Mouse (Mus musculus): ENCODE results near the gene Lgals9. TPM values are rescaled to one million over a fixed set of nuclear protein-coding genes. Genes with fewer than 3 reads are reported as not detected.

Lgals9 gene
- total RNA-seq, 2 experiments from 2014 or later = 4.2 to 5.5 TPM

GRCm38 (mm10) chr11:78929345-78929744 is 55.4 kb downstream of the Lgals9 start:
- TF ChIP-seq CTCF (IDR thresholded peaks at IDR 0.05) = no peak
- H3K27ac ChIP-seq = no peak overlapping the region
- peak; percentile 26 to 35 for DNase-seq (ENCODE audit: extremely low spot score in 1 of 2, low spot score in 2 of 2)
- H3K4me3 ChIP-seq = no peak overlapping the region
- intact Hi-C loops (cut with DNase I) = no loop called here

DNA sequence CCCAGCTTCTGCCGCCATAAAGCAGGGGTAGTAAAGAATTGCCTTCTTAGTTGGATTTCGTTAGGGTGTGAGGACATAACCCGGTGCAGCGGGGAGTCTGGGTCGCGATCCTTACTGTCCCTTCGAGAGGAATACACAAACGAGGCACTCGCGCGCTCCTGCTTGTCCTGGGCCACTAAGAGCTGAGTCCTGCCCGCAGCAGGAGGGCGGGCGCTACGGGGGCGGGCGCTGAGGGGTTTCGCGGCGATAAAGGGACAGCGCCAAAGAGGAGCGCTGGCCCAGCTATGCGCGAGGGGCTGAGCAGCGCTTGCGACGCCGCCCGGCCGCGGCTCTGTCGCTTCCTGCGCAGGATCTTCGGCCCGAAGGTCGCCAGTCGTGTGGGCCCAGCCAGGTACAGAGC is 59.8 kb downstream of the Lgals9 start:
- DNase-seq (ENCODE audit: extremely low spot score in 1 of 2, low spot score in 2 of 2) = peak in 1 of 2 experiments; percentile 13
- intact Hi-C loops (cut with DNase I) = no loop called here
- TF ChIP-seq CTCF (IDR thresholded peaks at IDR 0.05) = no peak
- Histone ChIP-seq H3K4me3 (peak overlapping the region; percentile 39), H3K27ac (no peak overlapping the region)

DNA sequence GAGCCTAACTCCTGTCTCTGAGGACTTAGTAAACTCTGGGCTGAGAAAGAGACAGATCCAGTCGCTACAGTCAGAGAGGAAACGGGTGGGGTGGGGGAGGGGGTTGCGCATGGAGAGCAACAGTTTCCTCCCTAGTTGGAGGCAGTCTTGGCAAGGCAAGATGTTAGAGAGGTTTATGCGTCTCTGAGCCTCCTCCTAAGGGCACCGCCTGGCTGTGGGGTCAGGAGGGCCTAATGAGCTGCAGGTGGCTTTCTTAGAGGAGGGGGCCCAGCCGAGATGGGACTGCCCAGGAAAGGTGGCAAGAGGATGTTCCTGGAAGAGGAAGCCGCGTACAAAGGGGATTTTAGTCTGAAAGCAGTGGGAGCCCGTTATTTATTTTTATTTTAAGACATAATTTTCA is 60.6 kb downstream of the Lgals9 start:
- intact Hi-C loops (cut with DNase I) = no loop called here
- no peak overlapping the region for H3K4me3 ChIP-seq
- TF ChIP-seq CTCF (IDR thresholded peaks at IDR 0.05) = no peak
- H3K27ac ChIP-seq = no peak overlapping the region
- no peak for DNase-seq (ENCODE audit: extremely low spot score in 1 of 2, low spot score in 2 of 2)

DNA sequence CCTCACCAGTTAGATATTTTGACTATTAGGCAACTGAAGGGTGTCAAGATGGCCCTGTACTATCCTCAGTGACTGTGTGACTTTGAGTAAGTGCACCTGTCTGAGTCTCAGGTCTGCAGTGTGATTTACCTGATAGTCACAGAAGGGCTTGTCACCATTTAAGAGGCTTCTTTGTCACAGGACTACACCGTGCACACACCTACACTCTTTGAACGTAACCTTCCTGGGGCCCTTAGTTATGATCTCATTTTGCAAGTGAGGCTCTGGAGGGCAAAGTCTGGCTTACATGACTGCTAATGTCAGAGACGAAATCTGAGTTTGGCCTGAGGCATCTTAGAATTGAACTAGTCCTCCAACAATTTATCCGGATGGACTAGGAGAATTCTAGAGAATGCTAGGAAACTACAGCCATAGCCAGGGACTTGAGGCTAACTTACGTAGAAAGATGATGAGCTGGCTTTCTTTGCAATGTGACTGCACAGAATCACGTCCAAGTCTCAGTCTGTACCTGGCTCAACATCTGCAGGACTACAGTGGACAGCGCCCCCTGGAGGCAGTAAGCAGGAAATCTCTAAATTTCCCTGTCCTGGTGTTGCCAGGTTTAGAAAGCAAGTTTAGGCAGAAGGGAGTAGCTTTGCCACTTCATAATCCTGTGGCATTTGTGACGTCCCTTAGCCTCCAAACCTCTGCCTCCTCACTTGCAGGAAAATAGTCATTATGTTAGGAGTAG is 61.9 kb downstream of the Lgals9 start:
- intact Hi-C loops (cut with DNase I) = loop anchor here (1.0 kb wide), 1 partner anchor 67 kb away; no protein-coding TSS in a partner anchor
- peak; percentile 21 to 27 for DNase-seq (ENCODE audit: extremely low spot score in 1 of 2, low spot score in 2 of 2)
- peak; percentile 86 for TF ChIP-seq CTCF (IDR thresholded peaks at IDR 0.05)
- H3K4me3 ChIP-seq = no peak overlapping the region
- H3K27ac ChIP-seq = no peak overlapping the region

DNA sequence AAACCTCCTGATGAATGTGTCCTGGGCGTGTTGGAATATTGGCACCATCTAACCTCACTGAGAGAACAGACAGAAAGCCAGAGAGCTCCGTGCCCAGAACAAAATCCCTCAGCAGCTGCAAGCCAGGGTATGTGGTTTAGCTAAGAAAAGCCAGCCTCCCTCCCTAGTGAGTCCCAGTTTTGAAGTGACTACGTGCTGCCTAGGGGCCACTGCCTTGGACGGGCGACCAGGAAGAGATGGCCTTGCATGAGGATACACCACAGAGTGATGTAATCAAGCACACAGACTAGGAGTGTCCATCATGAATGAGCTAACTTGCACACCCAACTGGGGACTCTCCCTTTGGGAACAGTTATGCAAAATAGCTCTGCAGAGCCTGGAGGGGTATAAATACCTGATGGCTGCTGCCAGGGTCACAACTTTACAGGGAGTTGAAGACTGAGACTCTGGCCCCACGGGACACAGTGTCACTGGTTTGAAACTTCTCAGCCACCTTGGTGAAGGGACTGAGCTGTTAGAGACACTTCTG is 64.3 kb downstream of the Lgals9 start, which contains the start of gene Nos2:
Gene Nos2, plus strand, starts transcription at position 377 of the 529 bp plus-strand sequence.
- no peak for TF ChIP-seq CTCF (IDR thresholded peaks at IDR 0.05)
- Histone ChIP-seq H3K4me3 (no peak within 1 kb of the TSS), H3K27ac (no peak within 1 kb of the TSS)
- no peak for DNase-seq (ENCODE audit: extremely low spot score in 1 of 2, low spot score in 2 of 2)
- intact Hi-C loops (cut with DNase I) = no loop called here

DNA sequence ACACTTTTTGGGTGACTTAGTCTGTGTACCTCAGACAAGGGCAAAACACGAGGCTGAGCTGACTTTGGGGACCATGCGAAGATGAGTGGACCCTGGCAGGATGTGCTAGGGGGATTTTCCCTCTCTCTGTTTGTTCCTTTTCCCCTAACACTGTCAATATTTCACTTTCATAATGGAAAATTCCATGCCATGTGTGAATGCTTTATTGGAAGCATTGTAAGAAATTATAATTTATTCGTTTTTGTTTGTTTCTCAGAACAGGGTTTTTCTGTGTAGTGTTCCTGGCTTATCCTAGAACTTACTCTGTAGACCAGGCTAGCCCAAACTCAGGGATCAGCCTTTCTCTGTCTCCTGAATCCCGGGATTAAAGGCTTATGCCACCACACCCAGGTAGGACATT is 65.0 kb downstream of the Lgals9 start:
- no peak for DNase-seq (ENCODE audit: extremely low spot score in 1 of 2, low spot score in 2 of 2)
- Histone ChIP-seq H3K4me3 (no peak overlapping the region), H3K27ac (no peak overlapping the region)
- intact Hi-C loops (cut with DNase I) = no loop called here
- TF ChIP-seq CTCF (IDR thresholded peaks at IDR 0.05) = no peak

DNA sequence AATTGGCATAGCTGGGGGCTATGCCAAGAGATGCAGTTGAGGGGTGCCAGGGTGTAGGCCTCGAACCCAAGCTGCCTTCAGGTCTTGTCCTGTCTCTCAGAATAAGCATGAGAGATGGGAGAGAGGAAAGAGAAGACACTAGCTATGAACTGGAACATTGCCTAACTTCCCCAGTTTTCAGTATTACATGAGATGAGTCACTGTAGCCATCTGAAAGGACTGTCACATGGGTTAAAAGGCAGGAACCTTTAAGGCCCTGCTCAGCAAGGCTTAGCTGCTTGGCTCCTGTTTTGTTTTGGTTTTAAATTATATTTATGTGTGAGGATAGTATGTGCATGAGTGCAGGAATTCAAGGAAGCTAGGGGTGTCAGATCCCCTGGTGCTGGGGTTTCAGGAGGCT is 68.3 kb downstream of the Lgals9 start:
- Histone ChIP-seq H3K27ac (no peak overlapping the region), H3K4me3 (no peak overlapping the region)
- no peak for TF ChIP-seq CTCF (IDR thresholded peaks at IDR 0.05)
- DNase-seq (ENCODE audit: extremely low spot score in 1 of 2, low spot score in 2 of 2) = no peak
- intact Hi-C loops (cut with DNase I) = no loop called here

DNA sequence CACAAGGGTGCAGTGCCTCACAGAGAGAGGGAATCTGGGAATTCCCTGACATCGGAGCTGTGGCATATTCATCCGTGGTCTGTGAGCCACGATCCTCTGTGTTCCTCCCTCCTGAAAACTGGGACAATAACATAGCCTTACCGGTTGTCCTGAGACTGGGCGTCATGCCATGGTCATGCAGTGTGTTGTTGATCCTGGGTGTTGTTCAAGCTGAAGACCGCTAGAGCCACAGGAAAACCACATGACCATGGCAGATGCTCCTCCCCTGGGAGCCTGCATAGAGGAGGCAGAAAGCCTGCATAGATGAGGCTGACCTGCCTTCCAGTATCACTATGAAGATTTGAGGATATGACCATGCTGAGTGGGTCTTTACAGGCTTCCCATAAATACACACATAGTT is 69.3 kb downstream of the Lgals9 start:
- DNase-seq (ENCODE audit: extremely low spot score in 1 of 2, low spot score in 2 of 2) = no peak
- intact Hi-C loops (cut with DNase I) = no loop called here
- H3K27ac ChIP-seq = no peak overlapping the region
- TF ChIP-seq CTCF (IDR thresholded peaks at IDR 0.05) = no peak
- H3K4me3 ChIP-seq = no peak overlapping the region

Other genes with a start within 250 kb of the Lgals9 start
- gene Ccnq, start 233.2 kb downstream of the Lgals9 start, total RNA-seq (2021) = 10 to 100 TPM; 16.1 to 20.1 TPM
- gene Lyrm9, start 158.4 kb downstream of the Lgals9 start, total RNA-seq (2021) = 10 to 100 TPM; 22.6 to 26.1 TPM
- under 1 TPM; 0.28 to 0.43 TPM for gene Nos2, start 64.2 kb downstream of the Lgals9 start, total RNA-seq (2021)
- gene Ksr1, start 161.5 kb upstream of the Lgals9 start, total RNA-seq (2021) = 10 to 100 TPM; 57.2 to 59.8 TPM